Mouse (Mus musculus) kidney, embryonic 16.5 days (tissue): ENCODE measurements around the gene Calu. TPM values are rescaled to one million over a fixed set of nuclear protein-coding genes. Genes with fewer than 3 reads are reported as not detected.

Source experiments
- ATAC-seq: fragments of 200-750 bp; cut with Nextera tagmentation; 2 replicates; pipeline ENCODE4 v1.8.0; 2017; ENCODE audit warnings: moderate TSS enrichment; ENCODE audit not compliant: low FRiP score, low TSS enrichment
- H3K27ac ChIP-seq: fragments of 300-500 bp; sonication (generic); 2 replicates; pipeline ENCODE4 v1.5.1; 2014; ENCODE audit warnings: low read length
- H3K27me3 ChIP-seq: fragments of 300-500 bp; sonication (generic); 2 replicates; pipeline ENCODE4 v1.6.1; 2014; ENCODE audit warnings: low read length, control low read depth, mixed read lengths; ENCODE audit not compliant: insufficient read depth
- H3K36me3 ChIP-seq: fragments of 300-500 bp; sonication (generic); 2 replicates; pipeline ENCODE4 v1.6.1; 2014; ENCODE audit warnings: low read length, control low read depth, mixed read lengths; ENCODE audit not compliant: insufficient read depth
- H3K4me1 ChIP-seq: fragments of 300-500 bp; sonication (generic); 2 replicates; pipeline ENCODE4 v1.6.1; 2014; ENCODE audit warnings: low read length, control low read depth, mixed read lengths; ENCODE audit not compliant: insufficient read depth
- H3K4me2 ChIP-seq: fragments of 300-500 bp; sonication (generic); replicated peaks from 2 replicates; pipeline ENCODE4 v1.6.1; 2014; ENCODE audit warnings: low read depth, low read length
- H3K4me3 ChIP-seq: fragments of 300-500 bp; sonication (generic); 2 replicates; pipeline ENCODE4 v1.5.1; 2014; ENCODE audit warnings: mild to moderate bottlenecking, low read length
- H3K9ac ChIP-seq: fragments of 300-500 bp; sonication (generic); replicated peaks from 2 replicates; pipeline ENCODE4 v1.6.1; 2014; ENCODE audit warnings: low read length
- H3K9me3 ChIP-seq: fragments of 300-500 bp; sonication (generic); 2 replicates; pipeline ENCODE4 v1.6.1; 2016; ENCODE audit warnings: low read length, control low read depth
- WGBS: fragments of 180-500 bp; shearing (Covaris S2); extraction: QIAGEN DNeasy Blood & Tissue Kit; methylation state at CpG from one replicate; pipeline ENCODE4 v1.1.7; 2014; 5-methylcytosine and 5-hydroxymethylcytosine counted together
- polyA plus RNA-seq: library from polyadenylated mRNA; unstranded; fragments of >200 nt; fragmentation: Nextera tagmentation; extraction: Ambion mirVana; gene quantifications from 2 replicates; pipeline ENCODE4 v1.2.1, GENCODE M21; 2015

The Calu gene
- polyA plus RNA-seq: 420 and 457 TPM in 2 replicates

GRCm38 (mm10) chr6:29347665-29348370, at the start of gene Calu:
Gene Calu (plus strand): TSS chr6:29348069.
- peak; percentile 99 for ATAC-seq
- WGBS: under 1% methylated on average over 55 of the region's 55 CpGs
- H3K4me1 ChIP-seq: peaks cover 17% of the 10 kb centered on the region

GRCm38 (mm10) chr6:29299112-29299511, 48.8 kb upstream of the Calu start:
- H3K4me3 ChIP-seq: no peak overlapping the region
- no peaks in the 10 kb centered on the region for H3K36me3 ChIP-seq
- 57% methylated on average over 2 of the region's 2 CpGs for WGBS
- no peaks in the 10 kb centered on the region for H3K27me3 ChIP-seq
- no peak for ATAC-seq
- H3K4me2 ChIP-seq: no peak overlapping the region
- H3K9me3 ChIP-seq: peaks cover 4% of the 10 kb centered on the region; the same call in 1 of the 2 replicates
- no peak overlapping the region for H3K9ac ChIP-seq
- no peaks in the 10 kb centered on the region for H3K4me1 ChIP-seq
- H3K27ac ChIP-seq: no peak overlapping the region

More at GRCm38 (mm10) chr6:29347665-29348370, at the start of gene Calu:
- Histone ChIP-seq H3K27me3 (no peaks in the 10 kb centered on the region), H3K36me3 (no peaks in the 10 kb centered on the region), H3K4me3 (peak within 1 kb of the TSS; percentile 66), H3K9ac (peak within 1 kb of the TSS; percentile 83), H3K4me2 (peak within 1 kb of the TSS; percentile 82), H3K27ac (peak within 1 kb of the TSS; percentile 95), H3K9me3 (no peaks in the 10 kb centered on the region)

- no peak overlapping the region for H3K27ac ChIP-seq
- peaks cover 10% of the 10 kb centered on the region; the same call in 1 of the 2 replicates for H3K9me3 ChIP-seq
- no peaks in the 10 kb centered on the region for H3K4me1 ChIP-seq
- H3K9ac ChIP-seq: no peak overlapping the region
- no peak overlapping the region for H3K4me3 ChIP-seq
- no peaks in the 10 kb centered on the region for H3K36me3 ChIP-seq
- no peak overlapping the region for H3K4me2 ChIP-seq
- ATAC-seq: no peak
- H3K27me3 ChIP-seq: no peaks in the 10 kb centered on the region
Measured at GRCm38 (mm10) chr6:29303251-29303650, 44.6 kb upstream of the Calu start.

GRCm38 (mm10) chr6:29303726-29304125, 44.1 kb upstream of the Calu start:
- Histone ChIP-seq H3K36me3 (no peaks in the 10 kb centered on the region), H3K4me1 (no peaks in the 10 kb centered on the region), H3K9ac (no peak overlapping the region), H3K27ac (no peak overlapping the region), H3K9me3 (peaks cover 10% of the 10 kb centered on the region; the same call in 1 of the 2 replicates), H3K4me3 (no peak overlapping the region), H3K27me3 (no peaks in the 10 kb centered on the region), H3K4me2 (no peak overlapping the region)
- WGBS: 35% methylated on average over 5 of the region's 5 CpGs
- ATAC-seq: no peak

- Histone ChIP-seq H3K4me3 (no peak overlapping the region), H3K9ac (no peak overlapping the region), H3K4me1 (no peaks in the 10 kb centered on the region), H3K27me3 (no peaks in the 10 kb centered on the region), H3K9me3 (peaks cover 6% of the 10 kb centered on the region; the same call in 1 of the 2 replicates), H3K27ac (no peak overlapping the region), H3K4me2 (no peak overlapping the region), H3K36me3 (no peaks in the 10 kb centered on the region)
- 86% methylated on average over 4 of the region's 4 CpGs for WGBS
- no peak for ATAC-seq
Measured at GRCm38 (mm10) chr6:29305462-29305861, 42.4 kb upstream of the Calu start.

GRCm38 (mm10) chr6:29308846-29309605, 38.8 kb upstream of the Calu start:
- no peak overlapping the region for H3K4me3 ChIP-seq
- H3K4me1 ChIP-seq: no peaks in the 10 kb centered on the region
- no peak for ATAC-seq
- H3K9ac ChIP-seq: no peak overlapping the region
- H3K9me3 ChIP-seq: peaks cover 6% of the 10 kb centered on the region; the same call in 1 of the 2 replicates
- H3K36me3 ChIP-seq: no peaks in the 10 kb centered on the region
- no peaks in the 10 kb centered on the region for H3K27me3 ChIP-seq
- WGBS: 90% methylated on average over 16 of the region's 16 CpGs
- H3K4me2 ChIP-seq: no peak overlapping the region
- H3K27ac ChIP-seq: no peak overlapping the region

GRCm38 (mm10) chr6:29313690-29314202, 34.1 kb upstream of the Calu start:
- Histone ChIP-seq H3K4me1 (peaks cover 7% of the 10 kb centered on the region), H3K9me3 (no peaks in the 10 kb centered on the region), H3K4me3 (no peak overlapping the region), H3K9ac (no peak overlapping the region), H3K27me3 (no peaks in the 10 kb centered on the region), H3K27ac (no peak overlapping the region), H3K4me2 (no peak overlapping the region), H3K36me3 (no peaks in the 10 kb centered on the region)
- WGBS: 72% methylated on average over 14 of the region's 14 CpGs
- ATAC-seq: no peak

- Histone ChIP-seq H3K4me2 (no peak overlapping the region), H3K27me3 (no peaks in the 10 kb centered on the region), H3K9me3 (no peaks in the 10 kb centered on the region), H3K4me1 (peaks cover 14% of the 10 kb centered on the region), H3K9ac (no peak overlapping the region), H3K36me3 (no peaks in the 10 kb centered on the region), H3K27ac (no peak overlapping the region), H3K4me3 (no peak overlapping the region)
- no peak; the same call in 1 of the 2 replicates for ATAC-seq
- 61% methylated on average over 2 of the region's 2 CpGs for WGBS
Measured at GRCm38 (mm10) chr6:29317286-29317685, 30.6 kb upstream of the Calu start.

GRCm38 (mm10) chr6:29317941-29318340, 29.9 kb upstream of the Calu start:
- WGBS: 37% methylated on average over 3 of the region's 3 CpGs
- no peak for ATAC-seq

More at GRCm38 (mm10) chr6:29317941-29318340, 29.9 kb upstream of the Calu start:
- H3K36me3 ChIP-seq: no peaks in the 10 kb centered on the region
- H3K4me3 ChIP-seq: no peak overlapping the region
- no peak overlapping the region for H3K27ac ChIP-seq
- H3K9me3 ChIP-seq: no peaks in the 10 kb centered on the region
- H3K27me3 ChIP-seq: no peaks in the 10 kb centered on the region
- H3K4me2 ChIP-seq: no peak overlapping the region
- H3K9ac ChIP-seq: no peak overlapping the region
- peaks cover 14% of the 10 kb centered on the region for H3K4me1 ChIP-seq
